Mouse (Mus musculus) small intestine, adult 2 months (tissue): Measurements from ENCODE around the gene Cd84. TPM values are rescaled to one million over a fixed set of nuclear protein-coding genes. Genes with fewer than 3 reads are reported as not detected.

ENCODE experiments used
- H3K27ac ChIP-seq: fragments of 200-500 bp; 2 replicates; pipeline ENCODE4 v1.5.1; 2012; ENCODE audit warnings: low read depth, low read length, control low read depth, inconsistent platforms; ENCODE audit not compliant: insufficient read depth
- H3K27me3 ChIP-seq: fragments of 200-500 bp; 2 replicates; pipeline ENCODE4 v1.6.1; 2012; ENCODE audit warnings: mild to moderate bottlenecking, moderate library complexity, low read length, inconsistent platforms; ENCODE audit not compliant: control insufficient read depth, insufficient read depth
- H3K36me3 ChIP-seq: fragments of 200-500 bp; 2 replicates; pipeline ENCODE4 v1.6.1; 2012; ENCODE audit warnings: mild to moderate bottlenecking, low read length, control low read depth, inconsistent platforms; ENCODE audit not compliant: control insufficient read depth, insufficient read depth
- H3K4me1 ChIP-seq: fragments of 200-500 bp; 2 replicates; pipeline ENCODE4 v1.6.1; 2012; ENCODE audit warnings: low read length, inconsistent platforms, mixed read lengths; ENCODE audit not compliant: control insufficient read depth, insufficient read depth, insufficient read length
- H3K4me3 ChIP-seq: fragments of 200-500 bp; 2 replicates; pipeline ENCODE4 v1.5.1; 2012; ENCODE audit warnings: low read depth, mild to moderate bottlenecking, control low read depth, inconsistent platforms, low read length, moderate library complexity
- CTCF ChIP-seq: fragments of 200-500 bp; IDR thresholded peaks from 2 replicates; pipeline ENCODE4 v1.5.1; 2012; ENCODE audit warnings: low read depth, mild to moderate bottlenecking, control low read depth, inconsistent platforms, low read length, moderate library complexity, mixed read lengths; ENCODE audit not compliant: insufficient replicate concordance, insufficient read length; ENCODE audit errors: extremely low read depth
- POLR2A ChIP-seq: fragments of 200-500 bp; IDR thresholded peaks from 2 replicates; pipeline ENCODE4 v1.6.1; 2012; ENCODE audit warnings: low read depth, mild to moderate bottlenecking, control low read depth, inconsistent platforms, low read length, moderate library complexity
- WGBS: fragments of 180-500 bp; shearing (Covaris S2); methylation state at CpG from one replicate; pipeline ENCODE4 v1.1.7; 2018; 5-methylcytosine and 5-hydroxymethylcytosine counted together
- polyA plus RNA-seq: library from polyadenylated mRNA; depleted of rRNA; stranded (reverse); fragments of >200 nt; gene quantifications from 2 replicates; pipeline ENCODE4 v1.2.3, GENCODE M21; 2012

The Cd84 gene
- polyA plus RNA-seq, 1 experiment: 0.55 TPM

- Histone ChIP-seq H3K27ac (no peak overlapping the region), H3K4me1 (no peaks in the 10 kb centered on the region), H3K27me3 (no peaks in the 10 kb centered on the region), H3K4me3 (no peak overlapping the region), H3K36me3 (no peaks in the 10 kb centered on the region)
- no peak for TF ChIP-seq POLR2A
- TF ChIP-seq CTCF: no peak
- WGBS: 68% methylated on average over 4 of the region's 4 CpGs
These were observed 22.5 kb upstream of the Cd84 start for GRCm38 (mm10) chr1:171816991-171817390.

- Histone ChIP-seq H3K27ac (no peak overlapping the region), H3K36me3 (no peaks in the 10 kb centered on the region), H3K4me3 (no peak overlapping the region), H3K4me1 (no peaks in the 10 kb centered on the region), H3K27me3 (no peaks in the 10 kb centered on the region)
- TF ChIP-seq POLR2A: no peak
- TF ChIP-seq CTCF: no peak
- 67% methylated on average over 1 of the region's 1 CpGs for WGBS
These were observed 18.2 kb upstream of the Cd84 start for GRCm38 (mm10) chr1:171821331-171821730.

GRCm38 (mm10) chr1:171825462-171825861 is 14.0 kb upstream of the Cd84 start:
- H3K36me3 ChIP-seq: no peaks in the 10 kb centered on the region
- no peak overlapping the region for H3K4me3 ChIP-seq
- whole genome bisulfite sequencing: 40% methylated on average over 4 of the region's 4 CpGs
- H3K4me1 ChIP-seq: no peaks in the 10 kb centered on the region
- no peaks in the 10 kb centered on the region for H3K27me3 ChIP-seq
- TF ChIP-seq CTCF (no peak), POLR2A (no peak)
- no peak overlapping the region for H3K27ac ChIP-seq

- Histone ChIP-seq H3K4me3 (no peak overlapping the region), H3K4me1 (no peaks in the 10 kb centered on the region), H3K27ac (no peak overlapping the region), H3K36me3 (no peaks in the 10 kb centered on the region), H3K27me3 (no peaks in the 10 kb centered on the region)
- TF ChIP-seq CTCF: no peak
- no peak for TF ChIP-seq POLR2A
These were observed 13.3 kb upstream of the Cd84 start for GRCm38 (mm10) chr1:171826164-171826563.

GRCm38 (mm10) chr1:171827674-171828073 is 11.8 kb upstream of the Cd84 start:
- Histone ChIP-seq H3K4me1 (no peaks in the 10 kb centered on the region), H3K36me3 (no peaks in the 10 kb centered on the region), H3K4me3 (no peak overlapping the region), H3K27ac (no peak overlapping the region), H3K27me3 (no peaks in the 10 kb centered on the region)
- TF ChIP-seq CTCF (no peak), POLR2A (no peak)

GRCm38 (mm10) chr1:171840450-171841023 is 1.0 kb downstream of the Cd84 start:
- no peaks in the 10 kb centered on the region for H3K4me1 ChIP-seq
- H3K27me3 ChIP-seq: no peaks in the 10 kb centered on the region
- TF ChIP-seq CTCF (no peak), POLR2A (no peak)
- WGBS: 56% methylated on average over 4 of the region's 4 CpGs
- no peaks in the 10 kb centered on the region for H3K36me3 ChIP-seq
- H3K4me3 ChIP-seq: no peak overlapping the region
- H3K27ac ChIP-seq: peak overlapping the region; percentile 56; the same call in 1 of the 2 replicates

- TF ChIP-seq CTCF: no peak
- no peak for TF ChIP-seq POLR2A
- 63% methylated on average over 5 of the region's 5 CpGs for WGBS
- H3K4me1 ChIP-seq: no peaks in the 10 kb centered on the region
- no peaks in the 10 kb centered on the region for H3K36me3 ChIP-seq
- no peak overlapping the region for H3K4me3 ChIP-seq
- no peak overlapping the region for H3K27ac ChIP-seq
- no peaks in the 10 kb centered on the region for H3K27me3 ChIP-seq
These were observed 5.7 kb downstream of the Cd84 start for GRCm38 (mm10) chr1:171845035-171845754.

GRCm38 (mm10) chr1:171848201-171848600 is 8.7 kb downstream of the Cd84 start:
- H3K27me3 ChIP-seq: no peaks in the 10 kb centered on the region
- TF ChIP-seq POLR2A: no peak
- no peak for TF ChIP-seq CTCF
- H3K4me1 ChIP-seq: no peaks in the 10 kb centered on the region
- H3K4me3 ChIP-seq: no peak overlapping the region
- H3K36me3 ChIP-seq: no peaks in the 10 kb centered on the region
- no peak overlapping the region for H3K27ac ChIP-seq
